Mouse (Mus musculus): ENCODE measurements around the gene Alox12b. TPM values are rescaled to one million over a fixed set of nuclear protein-coding genes. Genes with fewer than 3 reads are reported as not detected.

The Alox12b gene
- 0.44 and 0.49 TPM in 2 replicates for polyA plus RNA-seq (2015; fragmentation: Nextera tagmentation; extraction: Ambion mirVana)

DNA sequence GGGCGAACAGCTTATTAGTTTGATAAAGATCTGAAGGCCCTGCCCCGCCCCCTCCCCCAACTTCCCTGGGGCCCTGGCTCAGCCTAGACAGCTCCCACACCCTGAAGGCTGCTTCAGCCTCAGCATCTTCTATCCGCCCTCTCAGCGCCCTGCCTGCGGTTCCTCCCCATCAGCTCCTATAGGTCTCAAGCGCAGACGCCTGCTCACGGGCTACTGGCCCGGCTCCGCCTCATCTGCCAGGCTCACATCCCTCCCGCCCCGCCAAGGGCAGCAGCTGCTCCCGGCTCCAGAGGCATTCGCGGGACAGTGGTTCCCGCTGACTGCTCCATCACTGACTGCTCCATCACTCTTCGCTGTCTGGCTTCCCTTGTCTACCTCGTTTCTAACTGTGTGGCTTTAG lies at the start of gene Alox12b:
Alox12b (plus strand) TSS at position 190 of the 400 bp plus-strand sequence.
- no peak for DNase-seq (ENCODE audit: low spot score)

DNA sequence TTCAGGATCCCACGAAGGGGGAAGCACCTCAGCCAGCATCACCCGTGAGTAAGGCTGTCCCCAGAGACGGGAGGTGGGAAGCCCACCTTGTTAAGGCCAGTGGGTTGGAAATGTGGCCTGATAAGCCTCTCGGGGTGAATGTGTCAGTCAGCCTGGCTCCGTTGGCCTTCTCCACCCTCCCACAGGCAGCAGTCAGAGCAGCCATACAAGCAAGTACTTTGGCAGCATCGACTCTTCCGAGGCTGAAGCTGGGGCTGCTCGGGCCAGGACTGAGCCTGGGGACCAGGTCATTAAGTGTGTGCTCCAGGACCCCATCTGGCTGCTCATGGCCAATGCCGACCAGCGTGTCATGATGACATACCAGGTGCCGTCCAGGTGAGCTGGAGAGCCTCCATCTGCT lies 49.1 kb upstream of the Alox12b start:
- DNase-seq (ENCODE audit: low spot score), result no peak

DNA sequence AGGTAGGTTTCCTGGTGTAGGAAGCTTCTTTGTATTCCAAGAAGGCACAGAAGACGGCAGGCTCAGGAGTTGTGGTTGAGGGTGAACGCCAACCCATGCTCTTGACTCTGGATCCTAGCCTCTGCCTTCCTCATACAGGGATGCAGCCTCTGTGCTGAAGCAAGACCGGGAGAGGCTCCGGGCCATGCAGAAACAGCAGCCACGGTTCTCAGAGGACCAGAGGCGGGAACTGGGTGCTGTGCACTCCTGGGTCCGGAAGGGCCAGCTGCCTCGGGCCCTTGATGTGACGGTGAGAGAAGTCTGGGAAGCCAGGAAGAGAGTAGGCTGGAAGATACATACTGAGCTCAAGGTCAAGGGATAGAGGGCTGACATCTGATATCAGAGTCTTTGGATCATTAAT lies 48.6 kb upstream of the Alox12b start:
- no peak for DNase-seq (ENCODE audit: low spot score)

DNA sequence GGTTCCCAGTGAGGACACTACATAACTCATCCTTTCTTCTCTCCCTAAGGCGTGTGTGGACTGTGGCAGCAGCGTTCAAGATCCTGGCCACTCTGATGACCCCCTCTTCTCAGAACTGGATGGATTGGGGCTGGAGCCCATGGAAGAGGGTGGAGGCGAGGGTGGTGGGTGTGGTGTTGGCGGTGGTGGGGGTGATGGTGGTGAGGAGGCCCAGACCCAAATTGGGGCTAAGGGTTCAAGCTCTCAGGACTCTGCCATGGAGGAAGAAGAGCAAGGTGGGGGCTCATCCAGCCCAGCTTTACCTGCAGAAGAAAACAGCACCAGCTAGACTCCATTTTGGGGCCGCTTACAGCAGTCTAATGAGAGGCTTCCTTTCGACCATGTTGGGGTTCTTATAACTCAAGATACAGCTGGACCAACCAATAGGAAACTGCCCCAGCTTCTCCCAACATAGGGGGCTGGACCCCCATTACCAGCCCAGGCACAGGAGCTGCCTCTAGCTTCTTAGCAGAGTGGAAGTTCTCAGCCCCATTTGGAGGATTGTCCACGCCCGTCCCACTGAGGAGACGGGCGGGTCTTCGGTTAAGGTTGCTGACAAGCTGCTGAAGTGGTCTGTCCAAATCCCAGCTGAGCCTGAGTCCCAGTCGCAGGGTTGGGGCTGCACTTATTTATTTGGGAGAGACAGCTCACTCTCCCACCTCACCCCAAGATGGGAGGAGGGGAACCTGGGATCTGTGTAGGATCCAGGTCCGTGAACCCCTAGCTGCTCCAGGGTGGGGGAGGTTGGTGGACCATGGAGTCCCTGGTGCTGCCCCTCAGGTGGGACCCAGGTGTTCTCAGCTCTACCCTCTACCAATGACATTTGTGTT lies 47.5 kb upstream of the Alox12b start:
- no peak for DNase-seq (ENCODE audit: low spot score)

DNA sequence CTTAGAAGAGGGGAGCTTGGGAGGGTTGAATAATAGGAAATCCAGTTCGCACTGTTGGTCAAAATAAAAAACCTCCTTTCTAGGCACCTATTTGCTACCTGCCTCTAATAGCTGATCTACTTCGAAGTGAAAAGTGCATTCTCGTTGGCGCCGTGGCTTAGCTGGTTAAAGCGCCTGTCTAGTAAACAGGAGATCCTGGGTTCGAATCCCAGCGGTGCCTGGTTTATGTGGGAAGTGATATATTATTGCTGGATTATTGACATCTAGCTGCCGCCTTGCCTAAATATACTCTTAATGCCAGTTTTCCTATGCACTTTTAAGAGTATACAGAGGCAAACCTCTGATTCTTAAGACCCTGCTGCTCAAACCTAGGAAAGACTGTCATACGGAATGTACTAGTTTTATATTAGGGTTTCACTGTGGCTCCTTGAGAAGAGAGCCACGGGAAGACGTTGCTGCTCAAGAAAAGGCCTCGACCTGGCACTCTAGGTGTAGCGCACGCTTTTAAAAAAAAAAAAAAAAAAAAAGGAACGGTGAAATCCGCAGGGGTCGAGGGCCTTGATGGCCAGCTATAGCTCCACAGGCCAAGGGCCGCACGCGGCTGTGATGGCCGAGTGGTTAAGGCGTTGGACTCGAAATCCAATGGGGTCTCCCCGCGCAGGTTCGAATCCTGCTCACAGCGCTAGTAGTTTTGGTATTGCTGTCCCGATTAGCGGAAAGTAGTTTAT lies 46.3 kb upstream of the Alox12b start:
- peak; percentile 87 for DNase-seq (ENCODE audit: low spot score)

DNA sequence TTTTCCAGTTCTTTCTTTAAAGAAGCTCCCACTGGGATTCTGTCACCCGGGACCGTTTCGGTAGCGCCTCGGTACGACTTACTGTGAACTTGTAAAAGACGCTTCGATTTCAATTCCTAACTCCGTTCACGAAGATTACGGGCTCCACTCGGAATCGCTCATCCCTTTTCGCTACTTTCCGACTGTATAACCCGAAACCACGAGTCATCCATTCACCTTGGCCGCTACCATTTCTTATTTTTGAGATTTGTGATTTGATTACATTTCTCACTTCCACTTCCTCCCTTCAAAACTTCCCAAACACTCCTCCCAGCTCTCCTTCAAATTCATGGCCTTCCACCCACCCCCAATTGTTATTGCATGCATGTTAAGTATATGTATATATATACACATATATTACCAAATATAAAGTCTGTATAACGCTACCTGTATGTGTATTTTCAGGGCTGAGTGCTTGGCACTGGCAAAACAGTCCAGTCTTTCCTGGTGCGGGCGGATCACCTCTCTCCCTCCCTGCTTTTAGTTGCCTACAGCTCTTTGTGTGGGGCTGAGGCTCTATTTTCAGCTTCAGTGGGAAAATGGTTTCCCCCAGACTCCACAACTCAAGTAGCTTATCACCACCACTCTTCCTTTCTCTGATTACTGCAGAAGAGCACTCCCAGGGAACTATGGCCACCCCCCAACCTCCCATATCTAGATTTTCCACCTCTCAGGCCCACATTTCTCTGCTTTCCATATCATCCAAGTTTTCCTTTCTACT lies 45.6 kb upstream of the Alox12b start:
- DNase-seq (ENCODE audit: low spot score), result no peak

DNA sequence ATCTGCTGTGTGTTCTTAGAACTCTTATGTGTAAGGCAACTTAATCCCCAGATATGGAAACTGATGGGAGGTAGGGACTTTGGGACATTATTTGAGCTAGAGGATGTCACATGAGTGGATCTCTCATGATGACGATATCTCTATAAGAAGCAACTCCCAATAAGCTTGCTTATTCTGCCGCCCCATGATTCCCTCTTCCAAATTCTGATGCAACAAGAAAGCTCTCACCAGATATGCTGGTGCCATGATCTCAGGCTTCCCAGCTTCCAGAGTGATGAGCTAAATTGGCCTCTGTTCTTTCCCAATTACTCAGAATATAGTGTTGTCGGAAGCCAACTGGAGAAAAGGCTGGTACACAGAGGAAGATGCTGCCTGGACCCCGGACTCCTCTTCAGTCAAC lies 44.9 kb upstream of the Alox12b start:
- no peak for DNase-seq (ENCODE audit: low spot score)

DNA sequence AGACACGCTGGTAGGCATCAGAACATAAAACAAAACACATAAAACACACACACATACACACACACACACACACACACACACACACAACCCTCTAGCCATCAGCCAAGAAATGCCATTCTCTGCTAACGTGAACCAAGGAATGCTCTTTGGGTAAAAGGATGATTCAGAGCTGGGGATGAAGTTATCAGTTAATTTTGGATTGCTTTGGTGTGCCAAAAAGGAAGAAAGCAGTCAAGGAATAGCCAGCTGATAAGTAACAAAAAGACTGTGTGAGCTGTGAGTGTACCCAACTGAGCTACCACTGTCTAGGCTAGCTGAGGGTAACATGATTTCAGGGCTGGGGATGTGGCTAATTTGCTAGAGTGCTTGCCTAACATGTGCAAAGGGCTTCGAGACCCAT lies 42.8 kb upstream of the Alox12b start:
- DNase-seq (ENCODE audit: low spot score), result no peak

DNA sequence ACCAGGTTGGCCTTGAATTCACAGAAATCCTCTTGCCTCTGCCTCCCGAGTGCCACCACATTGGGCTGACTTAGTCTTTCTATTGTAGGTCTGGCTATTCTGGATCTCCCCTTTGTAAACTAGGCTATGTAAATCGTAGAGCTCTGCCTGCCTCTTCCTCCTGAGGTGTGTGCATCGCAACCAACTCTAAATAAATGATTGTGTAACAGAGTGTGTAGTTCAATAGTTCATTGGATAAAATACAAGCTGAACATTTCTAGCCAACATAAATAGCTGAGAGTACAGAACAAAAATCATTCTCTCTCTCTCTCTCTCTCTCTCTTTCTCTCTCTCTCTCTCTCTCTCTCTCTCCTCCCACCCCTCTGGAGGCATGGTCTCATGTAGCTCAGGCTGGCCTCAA lies 42.2 kb upstream of the Alox12b start:
- no peak for DNase-seq (ENCODE audit: low spot score)

DNA sequence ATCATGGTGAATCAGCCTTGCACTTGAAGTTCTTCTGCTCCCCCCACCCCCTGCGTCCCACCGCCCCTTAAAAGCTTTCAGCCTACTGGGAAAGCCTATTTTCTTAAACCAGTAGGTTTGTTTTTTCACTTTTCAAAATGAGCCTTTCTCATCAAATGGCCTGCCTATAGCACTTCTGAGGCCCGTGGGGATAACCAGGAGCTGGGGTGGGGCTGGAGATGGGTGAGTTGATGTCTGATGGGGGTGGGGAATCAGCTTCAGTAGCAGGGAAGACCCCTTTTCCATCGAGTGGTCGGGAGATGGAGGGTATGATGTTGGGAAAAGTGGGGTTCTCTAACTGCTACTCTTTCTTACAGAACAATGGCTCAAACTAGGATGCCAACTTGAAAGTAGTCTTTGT lies 39.9 kb upstream of the Alox12b start:
- DNase-seq (ENCODE audit: low spot score), result no peak

DNA sequence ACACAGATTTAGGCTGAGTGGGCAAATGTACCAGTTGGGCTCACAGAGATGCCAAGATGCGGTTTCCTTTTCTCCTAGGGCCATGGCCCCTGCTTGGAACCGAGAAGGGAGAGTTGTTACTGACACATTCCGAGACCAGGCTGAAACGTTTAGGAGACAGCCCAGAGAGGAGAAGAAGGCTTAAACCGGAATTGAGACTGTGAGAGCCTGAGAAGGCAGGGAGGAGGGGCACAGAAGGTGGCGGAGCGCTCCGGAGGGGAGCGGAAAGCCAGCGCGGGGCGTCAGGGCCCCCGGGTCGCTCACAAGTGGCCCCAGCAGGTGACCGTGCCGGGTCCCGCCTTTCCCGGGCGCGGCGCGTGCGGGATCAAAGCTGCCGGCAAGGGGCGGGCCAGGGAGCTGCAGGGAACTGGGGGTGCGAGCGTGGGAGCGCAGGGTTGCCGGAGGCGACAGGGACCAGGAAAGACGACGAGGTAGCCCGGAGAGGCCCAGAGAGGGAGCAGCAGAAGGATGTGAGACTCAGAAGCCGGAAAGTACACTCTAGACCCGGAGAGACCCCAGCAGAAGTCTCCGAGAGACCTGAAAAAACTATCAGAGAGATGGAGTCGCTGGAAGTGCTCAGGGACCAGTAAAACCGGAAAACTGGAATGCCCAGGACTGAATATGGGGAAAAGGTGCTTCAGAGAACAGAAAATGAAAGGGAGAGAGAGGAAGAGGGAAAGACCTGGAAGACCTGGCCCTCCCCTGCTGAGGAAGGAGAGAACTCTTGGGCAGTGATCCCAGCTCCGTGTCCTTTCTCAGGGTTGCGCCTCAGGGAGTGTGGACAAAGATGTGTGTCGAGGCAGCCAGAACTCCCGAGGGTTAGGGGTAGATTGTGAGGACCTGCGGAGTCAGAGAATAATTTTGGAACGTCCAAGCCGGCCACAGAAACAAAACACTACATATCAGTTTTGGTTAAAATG lies 38.8 kb upstream of the Alox12b start:
- DNase-seq (ENCODE audit: low spot score), result peak; percentile 76

DNA sequence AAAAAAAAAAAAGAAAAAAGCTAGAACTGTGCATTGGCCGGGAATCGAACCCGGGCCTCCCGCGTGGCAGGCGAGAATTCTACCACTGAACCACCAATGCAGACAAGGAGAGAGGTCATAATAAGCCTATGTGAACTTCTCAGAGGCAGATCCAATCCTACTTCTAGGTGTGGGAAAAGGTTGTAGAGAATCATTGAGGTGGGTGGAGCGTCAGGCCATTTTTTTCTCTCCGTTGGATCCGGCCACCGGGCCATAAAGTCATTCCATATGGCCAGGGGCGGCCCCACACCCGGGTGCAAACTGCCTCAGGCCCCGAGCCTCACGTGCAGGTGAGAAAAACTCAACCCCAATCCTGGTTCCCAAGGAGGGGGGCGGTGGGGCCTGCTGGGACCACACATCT lies 38.0 kb upstream of the Alox12b start:
- DNase-seq (ENCODE audit: low spot score), result peak; percentile 90

DNA sequence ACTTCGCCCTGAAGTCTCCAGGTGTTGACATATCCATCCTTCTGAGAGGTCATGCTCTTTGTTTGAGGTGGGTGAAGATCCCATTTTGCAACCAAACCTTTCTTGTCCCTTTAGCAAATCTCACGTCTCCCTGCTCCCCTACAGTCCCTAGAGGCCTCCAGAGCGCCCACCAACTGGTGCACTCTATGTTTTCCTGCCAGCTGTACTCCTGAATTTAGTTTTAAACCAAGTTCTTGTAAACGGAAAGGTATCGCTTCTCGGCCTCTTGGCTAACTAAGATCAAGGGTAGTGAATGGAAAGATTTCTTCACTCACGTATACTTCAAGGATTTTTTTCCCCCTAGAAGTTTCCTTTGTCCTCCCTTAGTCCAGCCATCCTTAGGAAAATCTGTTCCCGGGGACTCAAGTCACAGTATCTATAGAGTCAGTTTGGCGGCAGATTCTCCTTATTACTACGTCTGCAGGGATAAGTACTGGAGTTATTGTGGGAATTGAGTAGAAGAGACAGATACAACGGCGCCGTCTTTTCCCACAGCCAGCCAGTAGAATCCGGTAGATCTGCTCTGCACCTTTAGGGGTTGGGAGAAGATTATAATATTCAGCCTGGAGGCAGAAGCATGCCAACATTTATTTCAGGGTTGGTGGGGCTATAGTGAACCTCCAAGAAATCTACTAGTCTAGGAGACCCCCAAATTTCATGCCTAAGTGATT lies 37.2 kb upstream of the Alox12b start:
- no peak for DNase-seq (ENCODE audit: low spot score)

DNA sequence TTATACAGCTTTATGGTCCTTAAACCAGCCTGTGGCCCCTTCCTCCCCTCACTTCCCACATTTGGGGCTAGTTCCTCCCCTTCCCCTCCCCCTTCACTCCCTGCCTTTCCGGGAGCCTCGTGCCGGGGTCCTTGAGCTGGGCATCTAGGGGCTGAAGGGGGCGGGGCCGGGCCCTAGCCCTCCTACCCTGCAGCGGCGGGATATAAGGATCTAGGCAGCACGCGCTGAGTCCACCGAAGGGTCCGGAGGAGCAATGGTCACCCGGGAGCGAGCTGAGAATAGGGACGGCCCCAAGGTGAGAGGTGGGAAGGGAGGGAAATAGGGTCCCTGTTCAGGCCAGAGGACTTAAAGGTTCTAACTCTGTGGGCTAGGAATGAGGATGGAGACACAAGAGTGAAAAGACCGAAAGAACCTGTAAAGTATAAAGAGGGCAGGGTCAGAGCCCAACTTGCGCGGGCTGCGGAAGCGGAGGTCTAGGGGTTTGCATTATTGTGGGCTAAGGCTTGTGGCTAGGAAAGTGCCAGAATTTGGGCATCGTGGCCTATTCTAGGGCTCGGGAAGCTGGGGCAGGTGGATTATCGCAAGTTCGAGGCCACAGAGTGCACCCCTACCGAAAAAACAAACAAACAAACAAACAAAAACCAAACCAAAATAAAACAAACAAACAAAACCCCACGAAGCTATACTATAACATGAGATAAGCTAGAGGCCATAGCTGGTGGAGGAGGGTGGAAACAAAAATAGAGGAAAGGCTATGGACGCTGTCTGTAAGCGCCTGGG lies 36.4 kb upstream of the Alox12b start, which contains the start of gene Hes7:
Hes7 (plus strand) TSS at position 184 of the 780 bp plus-strand sequence.
- DNase-seq (ENCODE audit: low spot score), result no peak

DNA sequence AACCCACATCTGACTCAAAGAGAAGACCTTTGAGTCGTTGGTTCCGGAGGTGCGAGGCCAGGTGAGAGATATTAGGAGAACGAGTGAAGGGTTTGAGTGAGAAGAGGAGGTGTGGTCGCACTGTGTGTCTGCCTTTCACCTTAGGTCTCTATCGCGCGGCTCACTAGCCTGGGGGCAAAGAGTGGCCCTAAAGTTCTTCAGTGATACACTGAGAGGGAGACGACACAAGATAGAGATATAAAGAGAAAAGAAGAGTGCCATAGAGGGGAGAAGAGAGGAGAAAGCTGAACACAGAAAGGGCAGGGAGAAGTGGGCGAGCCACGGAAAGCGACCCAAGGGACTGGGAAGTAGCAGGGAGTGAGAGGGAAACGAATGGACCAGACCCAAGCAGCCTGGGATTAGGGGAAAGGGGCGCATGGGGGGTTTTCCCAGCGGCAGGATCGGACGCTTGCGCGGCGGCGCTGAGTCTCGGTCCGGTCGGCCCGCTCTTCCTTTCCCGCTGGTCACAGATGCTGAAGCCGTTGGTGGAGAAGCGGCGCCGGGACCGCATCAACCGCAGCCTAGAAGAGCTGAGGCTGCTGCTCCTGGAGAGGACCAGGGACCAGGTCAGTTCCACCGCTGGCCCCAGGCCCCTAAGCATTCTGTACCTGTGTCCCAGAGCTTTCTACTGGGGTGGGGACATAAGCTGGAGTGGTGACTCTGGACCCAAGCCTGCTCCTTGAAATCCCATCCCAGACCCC lies 35.6 kb upstream of the Alox12b start:
- no peak for DNase-seq (ENCODE audit: low spot score)

DNA sequence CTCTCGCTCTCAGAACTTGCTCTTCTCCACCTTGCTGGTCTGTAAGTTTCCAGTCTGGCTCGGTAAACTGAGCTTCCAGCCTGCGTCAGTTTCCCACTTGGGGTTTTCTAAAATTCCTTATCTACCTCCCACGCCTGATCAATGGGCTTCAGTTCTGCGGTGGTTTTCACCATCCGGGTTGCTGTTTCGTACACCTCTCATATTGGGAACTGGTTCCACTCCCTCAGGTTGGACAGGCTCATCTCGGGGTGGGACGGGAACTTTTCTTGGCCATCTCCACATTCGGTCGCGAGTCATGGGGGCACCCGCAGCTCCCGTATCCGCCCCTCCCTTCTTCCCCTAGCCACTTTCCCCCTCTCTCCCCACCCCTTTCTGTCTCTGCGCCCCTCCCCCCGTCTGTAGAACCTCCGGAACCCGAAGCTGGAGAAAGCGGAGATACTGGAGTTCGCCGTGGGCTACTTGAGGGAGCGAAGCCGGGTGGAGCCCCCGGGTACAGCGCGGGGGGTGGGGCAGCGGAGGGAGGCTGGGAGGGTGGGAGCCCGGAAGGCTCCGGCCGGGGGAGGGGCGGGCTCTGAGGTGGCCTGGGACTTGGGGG lies 35.0 kb upstream of the Alox12b start:
- DNase-seq (ENCODE audit: low spot score), result peak; percentile 33

DNA sequence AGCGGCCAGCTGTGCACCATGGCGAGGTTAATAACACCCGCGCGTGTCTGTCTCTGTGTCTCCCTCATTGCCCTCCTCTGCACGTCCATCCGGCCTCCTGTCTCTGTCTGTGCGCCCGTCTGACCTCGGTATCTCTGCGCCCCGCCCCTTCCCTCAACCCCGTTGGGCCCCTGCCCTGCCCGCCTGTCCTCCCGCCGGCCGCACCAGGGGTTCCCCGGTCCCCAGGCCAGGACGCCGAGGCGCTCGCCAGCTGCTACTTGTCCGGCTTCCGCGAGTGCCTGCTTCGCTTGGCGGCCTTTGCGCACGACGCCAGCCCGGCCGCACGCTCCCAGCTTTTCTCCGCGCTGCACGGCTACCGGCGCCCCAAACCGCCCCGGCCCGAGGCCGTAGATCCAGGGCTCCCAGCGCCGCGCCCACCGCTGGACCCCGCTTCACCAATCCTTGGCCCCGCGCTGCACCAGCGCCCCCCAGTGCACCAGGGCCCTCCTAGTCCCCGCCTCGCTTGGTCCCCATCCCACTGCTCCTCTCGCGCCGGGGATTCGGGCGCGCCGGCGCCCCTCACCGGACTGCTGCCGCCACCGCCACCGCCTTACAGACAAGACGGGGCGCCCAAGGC lies 34.3 kb upstream of the Alox12b start, which contains the start of gene 9130213A22Rik:
9130213A22Rik (minus strand) TSS at position 254 of the 616 bp plus-strand sequence.
- peak; percentile 74 for DNase-seq (ENCODE audit: low spot score)

Data from thymus, postnatal 0 days (tissue).